Mouse (Mus musculus): Measurements from ENCODE around the gene Ssx2ip.
"Not testable (repeated sequence)": the region's sequence is repeated elsewhere in the genome, so short reads cannot be mapped to it uniquely, and the experiment has no call there.

The Ssx2ip gene

GRCm38 (mm10) chr3:146403770-146404169 is 672 bp upstream of the Ssx2ip start:
- DNase-seq (ENCODE audit: low read depth, low spot score), result peak; percentile 13

- no peak for DNase-seq (ENCODE audit: low read depth, low spot score)
These were observed 968 bp downstream of the Ssx2ip start for GRCm38 (mm10) chr3:146405213-146406006.

- DNase-seq (ENCODE audit: low read depth, low spot score), result no peak
These were observed 1.5 kb downstream of the Ssx2ip start for GRCm38 (mm10) chr3:146406007-146406341.

GRCm38 (mm10) chr3:146407086-146407721 is 2.8 kb downstream of the Ssx2ip start:
- DNase-seq (ENCODE audit: low read depth, low spot score), result no peak

- DNase-seq (ENCODE audit: low read depth, low spot score), result no peak
These were observed 5.7 kb downstream of the Ssx2ip start for GRCm38 (mm10) chr3:146410114-146410513.

- DNase-seq (ENCODE audit: low read depth, low spot score), result no peak
These were observed 7.6 kb downstream of the Ssx2ip start for GRCm38 (mm10) chr3:146412008-146412407.

GRCm38 (mm10) chr3:146412480-146412879 is 8.0 kb downstream of the Ssx2ip start:
- DNase-seq (ENCODE audit: low read depth, low spot score), result no peak

GRCm38 (mm10) chr3:146413016-146413415 is 8.6 kb downstream of the Ssx2ip start:
- DNase-seq (ENCODE audit: low read depth, low spot score), result no peak

GRCm38 (mm10) chr3:146413992-146414391 is 9.6 kb downstream of the Ssx2ip start:
- DNase-seq (ENCODE audit: low read depth, low spot score), result no peak

- DNase-seq (ENCODE audit: low read depth, low spot score), result no peak
These were observed 10.1 kb downstream of the Ssx2ip start for GRCm38 (mm10) chr3:146414555-146414954.

- no peak for DNase-seq (ENCODE audit: low read depth, low spot score)
These were observed 13.4 kb downstream of the Ssx2ip start for GRCm38 (mm10) chr3:146417873-146418272.

- DNase-seq (ENCODE audit: low read depth, low spot score), result no peak
These were observed 14.5 kb downstream of the Ssx2ip start for GRCm38 (mm10) chr3:146418901-146419300.

GRCm38 (mm10) chr3:146419534-146419933 is 15.1 kb downstream of the Ssx2ip start:
- no peak for DNase-seq (ENCODE audit: low read depth, low spot score)

- no peak for DNase-seq (ENCODE audit: low read depth, low spot score)
These were observed 15.6 kb downstream of the Ssx2ip start for GRCm38 (mm10) chr3:146419992-146420537.

GRCm38 (mm10) chr3:146421787-146422186 is 17.3 kb downstream of the Ssx2ip start:
- no peak for DNase-seq (ENCODE audit: low read depth, low spot score)

GRCm38 (mm10) chr3:146423710-146424109 is 19.3 kb downstream of the Ssx2ip start:
- DNase-seq (ENCODE audit: low read depth, low spot score), result no peak

- DNase-seq (ENCODE audit: low read depth, low spot score), result no peak
These were observed 20.0 kb downstream of the Ssx2ip start for GRCm38 (mm10) chr3:146424306-146424900.

- DNase-seq (ENCODE audit: low read depth, low spot score), result no peak
These were observed 21.5 kb downstream of the Ssx2ip start for GRCm38 (mm10) chr3:146425902-146426301.

- DNase-seq (ENCODE audit: low read depth, low spot score), result no peak
These were observed 22.0 kb downstream of the Ssx2ip start for GRCm38 (mm10) chr3:146426489-146426888.

GRCm38 (mm10) chr3:146433063-146433462 is 28.6 kb downstream of the Ssx2ip start:
- not testable (repeated sequence) for DNase-seq (ENCODE audit: low read depth, low spot score)

- DNase-seq (ENCODE audit: low read depth, low spot score), result no peak
These were observed 29.4 kb downstream of the Ssx2ip start for GRCm38 (mm10) chr3:146433681-146434350.

GRCm38 (mm10) chr3:146434686-146435085 is 30.2 kb downstream of the Ssx2ip start:
- no peak for DNase-seq (ENCODE audit: low read depth, low spot score)
